Mouse (Mus musculus) C2C12 (cell line): ENCODE results near the gene Atf1. TPM values are rescaled to one million over a fixed set of nuclear protein-coding genes. Genes with fewer than 3 reads are reported as not detected.

Source experiments
- H3K27me3 ChIP-seq: one replicate; pipeline ENCODE4 v1.6.1; 2011; ENCODE audit not compliant: control insufficient read depth, insufficient read depth, insufficient read length
- H3K36me3 ChIP-seq: one replicate; pipeline ENCODE4 v1.6.1; 2011; ENCODE audit not compliant: control insufficient read depth, insufficient read depth
- H3K4me3 ChIP-seq: one replicate; pipeline ENCODE4 v1.5.1; 2011; ENCODE audit warnings: mild to moderate bottlenecking, control low read depth; ENCODE audit not compliant: poor library complexity, insufficient read depth, severe bottlenecking
- H3K79me2 ChIP-seq: one replicate; pipeline ENCODE4 v1.6.1; 2011; ENCODE audit not compliant: control insufficient read depth, insufficient read depth
- H3K79me3 ChIP-seq: one replicate; pipeline ENCODE4 v1.6.1; 2011; ENCODE audit warnings: low read depth, control low read depth
- H3ac ChIP-seq: one replicate; pipeline ENCODE3; 2011; ENCODE audit warnings: low read depth; ENCODE audit not compliant: control insufficient read depth, insufficient read length
- CEBPB ChIP-seq: IDR thresholded peaks from one replicate; pipeline ENCODE4 v1.6.1; 2011; ENCODE audit warnings: low read depth, mild to moderate bottlenecking, control low read depth, moderate library complexity
- CTCF ChIP-seq: IDR thresholded peaks from one replicate; pipeline ENCODE4 v1.5.1; 2011; ENCODE audit not compliant: control insufficient read depth, insufficient read depth, insufficient read length
- FOSL1 ChIP-seq: IDR thresholded peaks from one replicate; pipeline ENCODE4 v1.8.0; 2011; ENCODE audit warnings: mild to moderate bottlenecking, low read length; ENCODE audit not compliant: poor library complexity, insufficient read depth, severe bottlenecking
- MAX ChIP-seq: IDR thresholded peaks from one replicate; pipeline ENCODE4 v1.6.1; 2011; ENCODE audit warnings: mild to moderate bottlenecking, control low read depth
- MYOD1 ChIP-seq: IDR thresholded peaks from one replicate; pipeline ENCODE4 v1.6.1; 2011; ENCODE audit warnings: low read depth; ENCODE audit not compliant: control insufficient read depth, insufficient read length
- MYOG ChIP-seq: IDR thresholded peaks from one replicate; pipeline ENCODE4 v1.6.1; 2011; ENCODE audit not compliant: control insufficient read depth, insufficient read length; ENCODE audit errors: extremely low read depth
- USF1 ChIP-seq: IDR thresholded peaks from one replicate; pipeline ENCODE4 v1.6.1; 2011; ENCODE audit warnings: low read depth, mild to moderate bottlenecking, control low read depth, moderate library complexity
- polyA plus RNA-seq: library from polyadenylated mRNA; unstranded; fragments of >200 nt; fragmentation: generic; extraction: Trizol; gene quantifications from one replicate; pipeline ENCODE4 v1.2.1, GENCODE M21; 2012; ENCODE audit warnings: missing spikeins

Gene Atf1
- polyA plus RNA-seq, 1 experiment = 29.6 TPM

- Histone ChIP-seq H3ac (no peak overlapping the region), H3K36me3 (no peaks in the 10 kb centered on the region), H3K27me3 (no peaks in the 10 kb centered on the region), H3K4me3 (no peak overlapping the region), H3K79me2 (no peaks in the 10 kb centered on the region), H3K79me3 (no peaks in the 10 kb centered on the region)
- TF ChIP-seq MYOG (no peak), FOSL1 (no peak), USF1 (no peak), CTCF (no peak), MAX (no peak), CEBPB (no peak), MYOD1 (no peak)
These were observed 50.0 kb downstream of the Atf1 start for GRCm38 (mm10) chr15:100277586-100277985.

GRCm38 (mm10) chr15:100280626-100281025, 53.0 kb downstream of the Atf1 start, which contains the start of gene Tmprss12:
TSS of gene Tmprss12 (plus strand) at chr15:100280837.
- Histone ChIP-seq H3K79me3 (no peaks in the 10 kb centered on the region), H3K79me2 (no peaks in the 10 kb centered on the region), H3K36me3 (no peaks in the 10 kb centered on the region), H3ac (no peak within 1 kb of the TSS), H3K4me3 (no peak within 1 kb of the TSS), H3K27me3 (peaks cover 3% of the 10 kb centered on the region)
- TF ChIP-seq FOSL1 (no peak), MYOG (no peak), MAX (no peak), USF1 (no peak), MYOD1 (no peak), CEBPB (no peak), CTCF (no peak)

- H3K4me3 ChIP-seq = no peak overlapping the region
- H3K79me2 ChIP-seq = no peaks in the 10 kb centered on the region
- no peaks in the 10 kb centered on the region for H3K36me3 ChIP-seq
- H3K27me3 ChIP-seq = peaks cover 4% of the 10 kb centered on the region
- no peak overlapping the region for H3ac ChIP-seq
- TF ChIP-seq MYOG (no peak), CTCF (no peak), CEBPB (no peak)
- H3K79me3 ChIP-seq = no peaks in the 10 kb centered on the region
These were observed 61.4 kb downstream of the Atf1 start for GRCm38 (mm10) chr15:100288980-100289379.

- no peaks in the 10 kb centered on the region for H3K27me3 ChIP-seq
- TF ChIP-seq MAX (no peak), CEBPB (no peak), FOSL1 (no peak), MYOD1 (no peak), MYOG (no peak), CTCF (no peak), USF1 (no peak)
- no peak overlapping the region for H3ac ChIP-seq
- H3K79me2 ChIP-seq = no peaks in the 10 kb centered on the region
- H3K79me3 ChIP-seq = no peaks in the 10 kb centered on the region
- H3K36me3 ChIP-seq = no peaks in the 10 kb centered on the region
- no peak overlapping the region for H3K4me3 ChIP-seq
These were observed 63.2 kb downstream of the Atf1 start for GRCm38 (mm10) chr15:100290858-100291257.

- TF ChIP-seq MYOG (no peak), USF1 (no peak), FOSL1 (no peak), MYOD1 (no peak), MAX (no peak), CTCF (no peak), CEBPB (no peak)
- Histone ChIP-seq H3K4me3 (no peak overlapping the region), H3K36me3 (no peaks in the 10 kb centered on the region), H3K79me2 (no peaks in the 10 kb centered on the region), H3ac (no peak overlapping the region), H3K79me3 (no peaks in the 10 kb centered on the region), H3K27me3 (no peaks in the 10 kb centered on the region)
These were observed 64.7 kb downstream of the Atf1 start for GRCm38 (mm10) chr15:100292326-100292725.

- no peaks in the 10 kb centered on the region for H3K79me2 ChIP-seq
- H3K4me3 ChIP-seq = no peak overlapping the region
- no peaks in the 10 kb centered on the region for H3K27me3 ChIP-seq
- no peak for TF ChIP-seq MYOD1
- no peak for TF ChIP-seq MYOG
- no peak for TF ChIP-seq CTCF
- TF ChIP-seq MAX = no peak
- H3ac ChIP-seq = no peak overlapping the region
- no peaks in the 10 kb centered on the region for H3K79me3 ChIP-seq
- no peaks in the 10 kb centered on the region for H3K36me3 ChIP-seq
These were observed 70.2 kb downstream of the Atf1 start for GRCm38 (mm10) chr15:100297856-100298255.
